Mouse (Mus musculus) lung, postnatal 4 days (tissue): Measurements from ENCODE around the gene 4921536K21Rik.
A peak's percentile ranks its signal among the peaks of the same experiment; 100 is the strongest.
"Not testable (repeated sequence)": the region's sequence is repeated elsewhere in the genome, so short reads cannot be mapped to it uniquely, and the experiment has no call there.

Experiments used
- DNase-seq, 2 experiments: peaks; one replicate each; pipeline ENCODE4 v3.0.0; 2021

The 4921536K21Rik gene

GRCm38 (mm10) chr11:3894406-3895281, at the start of gene 4921536K21Rik, which contains the start of gene Dusp18:
TSS of gene 4921536K21Rik (minus strand) at chr11:3895098.
TSS of gene Dusp18 (plus strand) at chr11:3895240.
- peak; percentile 93 to 94 for DNase-seq

GRCm38 (mm10) chr11:3941371-3941770, 46.5 kb upstream of the 4921536K21Rik start:
- DNase-seq = peak in 1 of 2 experiments; percentile 5

GRCm38 (mm10) chr11:3937321-3937874, 42.5 kb upstream of the 4921536K21Rik start:
- DNase-seq = peak in 1 of 2 experiments; percentile 11

GRCm38 (mm10) chr11:3936318-3936717, 41.4 kb upstream of the 4921536K21Rik start:
- no peak for DNase-seq

GRCm38 (mm10) chr11:3935135-3935534, 40.2 kb upstream of the 4921536K21Rik start:
- no peak for DNase-seq

GRCm38 (mm10) chr11:3933756-3934285, 38.9 kb upstream of the 4921536K21Rik start:
- peak in 1 of 2 experiments; percentile 11 for DNase-seq

- DNase-seq = peak; percentile 90 to 93
Measured at GRCm38 (mm10) chr11:3931511-3932211, 36.8 kb upstream of the 4921536K21Rik start, which contains the start of gene Tcn2. TSS of gene Tcn2 (minus strand) at chr11:3932159.

GRCm38 (mm10) chr11:3930931-3931330, 36.0 kb upstream of the 4921536K21Rik start:
- no peak for DNase-seq

GRCm38 (mm10) chr11:3930019-3930418, 35.1 kb upstream of the 4921536K21Rik start:
- peak in 1 of 2 experiments; percentile 60 for DNase-seq

GRCm38 (mm10) chr11:3925916-3926315, 31.0 kb upstream of the 4921536K21Rik start:
- DNase-seq = no peak

GRCm38 (mm10) chr11:3922731-3923130, 27.8 kb upstream of the 4921536K21Rik start:
- no peak for DNase-seq

- DNase-seq = no peak
Measured at GRCm38 (mm10) chr11:3922115-3922514, 27.2 kb upstream of the 4921536K21Rik start.

GRCm38 (mm10) chr11:3921281-3921850, 26.5 kb upstream of the 4921536K21Rik start:
- peak in 1 of 2 experiments; percentile 55 for DNase-seq

GRCm38 (mm10) chr11:3920476-3920875, 25.6 kb upstream of the 4921536K21Rik start:
- DNase-seq = no peak

GRCm38 (mm10) chr11:3918738-3919137, 23.8 kb upstream of the 4921536K21Rik start:
- no peak for DNase-seq

- peak; percentile 79 to 87 for DNase-seq
Measured at GRCm38 (mm10) chr11:3914109-3914840, 19.4 kb upstream of the 4921536K21Rik start, which contains the start of gene Slc35e4. TSS of gene Slc35e4 (minus strand) at chr11:3914664.

GRCm38 (mm10) chr11:3913316-3914108, 18.6 kb upstream of the 4921536K21Rik start:
- DNase-seq = peak; percentile 94 to 95

- peak; percentile 49 to 54 for DNase-seq
Measured at GRCm38 (mm10) chr11:3912875-3913271, 18.0 kb upstream of the 4921536K21Rik start.

GRCm38 (mm10) chr11:3912100-3912874, 17.4 kb upstream of the 4921536K21Rik start:
- DNase-seq = peak; percentile 27 to 39

GRCm38 (mm10) chr11:3911440-3911839, 16.5 kb upstream of the 4921536K21Rik start:
- not testable (repeated sequence) for DNase-seq
